Mouse (Mus musculus) A20 (cell line): ENCODE data around the gene Gm20388.

Source experiments
- DNase-seq: peaks from one replicate; pipeline ENCODE4 v3.0.0-alpha.2; 2011; ENCODE audit warnings: low read depth, low spot score

Gm20388 gene

DNA sequence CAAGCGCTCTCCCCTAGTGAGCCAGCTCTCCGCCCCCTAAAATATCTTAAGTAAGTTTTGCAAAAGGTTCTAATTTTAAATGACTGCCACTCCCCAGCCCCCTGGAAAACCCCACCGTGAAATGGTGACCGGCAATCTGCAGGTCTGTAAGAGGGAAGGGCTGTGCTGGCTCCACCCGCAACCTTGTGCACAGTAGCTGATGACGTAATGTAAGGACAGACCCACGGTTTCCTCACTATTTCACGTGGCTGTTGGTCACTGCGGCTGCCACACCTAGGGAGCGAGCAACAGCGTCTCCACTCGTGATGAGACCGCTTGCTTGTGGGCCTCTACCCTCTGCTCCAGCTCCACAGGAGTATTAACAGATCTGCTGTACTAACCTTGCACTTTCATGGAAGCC lies 1895.5 kb downstream of the Gm20388 start:
- DNase-seq: no peak

DNA sequence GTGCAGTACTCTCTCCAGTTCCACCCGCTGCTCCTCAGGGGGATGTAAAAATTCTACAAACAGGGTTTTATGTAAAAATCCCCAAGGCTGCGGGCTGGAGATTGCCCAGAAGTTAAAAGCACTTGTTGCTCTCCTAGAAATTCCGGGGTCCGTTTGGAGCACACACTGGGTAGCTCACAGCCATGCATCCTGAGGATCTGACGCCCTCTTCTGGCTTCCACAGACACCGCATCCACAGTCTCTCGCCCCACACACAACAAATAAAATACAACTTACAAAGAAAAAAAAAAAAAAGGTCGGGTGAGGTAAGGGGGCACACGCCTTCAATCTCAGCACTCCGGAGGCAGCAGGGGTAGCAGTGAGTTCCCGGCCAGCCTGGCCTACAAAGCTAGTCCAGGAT lies 1897.4 kb downstream of the Gm20388 start:
- DNase-seq: no peak

DNA sequence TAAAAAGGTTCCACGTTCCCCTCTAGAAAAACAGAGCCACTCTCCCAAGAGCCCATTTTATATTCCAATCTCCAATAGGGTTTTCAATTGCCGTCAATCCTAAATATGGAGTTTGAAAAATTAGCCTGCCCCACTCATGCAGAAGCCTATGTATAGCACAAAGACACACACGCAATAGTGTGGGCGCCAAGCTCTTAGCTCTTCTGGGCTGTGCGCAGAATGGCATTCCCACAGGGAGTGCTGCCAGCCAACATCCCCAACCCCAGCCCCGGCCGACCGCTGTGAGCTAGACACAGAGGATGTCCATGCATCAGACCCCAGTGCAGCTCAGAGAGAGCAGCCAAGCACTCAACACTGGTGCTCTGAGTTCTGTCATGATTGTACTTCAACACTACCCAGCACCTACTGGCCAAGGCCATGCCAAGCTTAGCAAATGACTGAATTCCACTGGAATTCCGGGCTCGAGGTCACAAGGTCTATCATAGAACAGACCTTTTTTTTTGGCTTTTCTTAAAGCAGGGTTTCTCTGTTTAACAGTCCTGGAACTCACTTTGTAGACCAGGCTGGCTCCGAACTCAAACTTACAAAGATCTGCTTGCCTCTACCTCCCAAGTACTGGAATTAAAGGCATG lies 1899.0 kb downstream of the Gm20388 start:
- no peak for DNase-seq

DNA sequence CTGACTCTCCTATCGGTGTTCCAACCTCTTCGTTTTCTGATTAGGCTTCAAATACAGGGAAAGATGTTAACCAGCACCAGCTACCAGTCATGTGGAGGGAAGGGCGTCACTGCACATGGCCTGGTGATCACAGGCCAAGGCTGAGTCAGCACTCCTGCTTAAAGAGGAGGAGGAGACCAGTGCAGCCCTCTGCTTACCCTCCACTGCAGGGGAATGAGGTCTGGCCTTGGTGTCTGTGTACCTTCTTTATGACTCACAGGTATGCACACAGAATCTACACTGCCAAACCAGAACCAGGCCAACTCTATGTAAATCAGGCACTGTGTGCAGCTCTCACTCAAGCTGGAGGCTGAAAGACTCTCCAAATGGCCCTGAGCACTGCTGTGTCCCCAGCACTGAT lies 1900.9 kb downstream of the Gm20388 start:
- no peak for DNase-seq

DNA sequence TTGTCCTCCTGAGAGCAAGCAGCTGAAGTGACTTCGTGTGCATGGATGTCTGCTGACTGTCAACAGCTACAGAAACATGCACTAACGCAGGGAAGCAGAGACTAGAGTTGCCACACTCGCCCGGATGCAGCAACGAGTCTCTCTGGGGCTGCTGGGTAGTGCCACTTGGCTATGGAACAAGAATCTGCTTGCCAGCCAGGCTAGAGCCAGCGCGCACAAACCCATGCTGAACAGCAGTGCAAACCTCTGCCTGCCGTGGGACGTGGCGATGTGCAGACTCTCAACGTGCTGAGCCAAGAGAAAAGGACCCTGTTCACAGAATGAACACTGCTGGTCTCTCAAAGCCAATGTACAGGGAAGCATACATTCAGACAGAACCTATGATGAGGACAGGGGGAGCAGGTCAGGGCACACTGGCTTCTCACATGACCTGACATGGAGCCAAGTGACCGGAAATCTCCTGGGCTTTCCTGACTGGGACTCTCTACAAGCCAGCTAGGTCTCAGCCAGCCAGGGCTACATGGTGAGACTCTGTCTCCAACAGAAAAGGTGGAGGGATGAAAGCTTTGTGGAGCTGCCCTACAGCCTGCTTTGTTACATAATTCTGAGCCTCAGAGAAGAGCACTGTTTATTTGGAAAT lies 1901.4 kb downstream of the Gm20388 start:
- no peak for DNase-seq

DNA sequence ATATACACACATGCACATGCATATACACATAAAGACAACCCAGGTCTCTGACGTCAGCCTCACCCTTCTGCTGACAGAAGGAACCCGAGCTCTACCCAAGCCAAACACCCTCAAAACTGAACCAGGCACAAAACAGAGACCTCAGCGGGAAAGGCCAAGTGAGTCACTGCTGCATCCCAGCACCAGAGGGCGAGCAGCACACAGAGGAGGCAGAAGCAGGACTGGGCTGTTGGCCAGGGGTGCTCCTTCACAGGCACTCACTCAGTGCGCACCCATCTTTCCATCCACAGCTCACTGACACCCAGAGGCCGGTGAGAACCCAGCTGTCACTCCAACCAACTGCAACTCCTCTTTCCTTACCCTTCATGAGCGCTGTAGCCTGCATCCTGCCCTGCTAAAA lies 1907.6 kb downstream of the Gm20388 start:
- no peak for DNase-seq

DNA sequence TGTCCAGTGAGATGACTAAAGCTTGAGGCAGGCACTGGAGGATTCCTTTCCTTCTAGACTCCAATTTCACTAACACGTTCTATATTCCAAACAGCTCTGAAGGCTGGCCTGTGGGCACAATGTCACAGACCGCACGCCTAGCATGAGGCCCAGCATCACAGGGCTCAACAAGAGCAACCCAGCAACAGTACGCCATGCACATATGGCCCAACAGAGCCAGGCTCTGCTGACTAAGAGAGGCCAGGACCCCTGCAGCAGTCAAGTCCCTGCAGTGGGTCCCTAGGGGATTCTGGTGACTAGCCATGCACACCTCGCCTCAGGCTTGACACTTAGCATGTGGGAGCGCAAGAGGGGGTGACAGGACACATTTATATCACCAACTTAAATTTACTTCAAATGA lies 1910.2 kb downstream of the Gm20388 start:
- no peak for DNase-seq

DNA sequence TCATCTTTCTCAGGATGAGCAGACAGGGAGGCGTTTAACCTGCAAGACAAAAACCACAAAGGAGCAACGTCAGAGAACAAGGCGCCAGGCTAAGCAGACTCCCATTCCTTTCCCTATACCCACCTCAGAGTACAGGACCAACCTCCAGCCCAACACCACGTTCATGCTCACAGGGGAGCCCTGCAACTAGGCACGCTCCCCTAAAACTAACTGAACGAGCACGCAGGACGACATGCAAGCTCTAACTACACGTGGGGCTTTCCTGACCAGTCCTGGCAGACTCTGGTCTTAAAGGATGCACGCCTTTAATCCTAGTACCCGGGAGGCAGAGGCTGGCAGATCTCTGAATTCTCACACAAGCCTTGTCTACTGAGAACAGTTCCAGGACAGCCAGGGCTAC lies 1910.7 kb downstream of the Gm20388 start:
- no peak for DNase-seq

DNA sequence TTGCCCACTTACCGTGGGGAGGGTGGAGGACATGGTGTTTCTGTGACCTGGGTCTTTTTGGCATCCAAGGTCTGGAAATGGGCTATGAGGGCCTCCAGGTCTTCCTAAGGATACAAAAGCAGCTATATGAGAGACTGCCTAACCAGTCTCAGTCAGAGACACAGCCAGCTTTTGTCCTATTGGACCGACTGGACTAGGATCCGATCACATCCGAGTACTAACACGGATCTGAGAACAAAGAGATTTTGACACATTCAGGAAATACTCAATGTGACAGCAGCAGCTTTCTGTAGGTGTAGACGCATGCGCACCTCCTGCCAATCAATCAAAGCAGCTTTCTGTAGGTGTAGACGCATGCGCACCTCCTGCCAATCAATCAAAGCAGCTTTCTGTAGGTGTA lies 1911.1 kb downstream of the Gm20388 start:
- DNase-seq: no peak

DNA sequence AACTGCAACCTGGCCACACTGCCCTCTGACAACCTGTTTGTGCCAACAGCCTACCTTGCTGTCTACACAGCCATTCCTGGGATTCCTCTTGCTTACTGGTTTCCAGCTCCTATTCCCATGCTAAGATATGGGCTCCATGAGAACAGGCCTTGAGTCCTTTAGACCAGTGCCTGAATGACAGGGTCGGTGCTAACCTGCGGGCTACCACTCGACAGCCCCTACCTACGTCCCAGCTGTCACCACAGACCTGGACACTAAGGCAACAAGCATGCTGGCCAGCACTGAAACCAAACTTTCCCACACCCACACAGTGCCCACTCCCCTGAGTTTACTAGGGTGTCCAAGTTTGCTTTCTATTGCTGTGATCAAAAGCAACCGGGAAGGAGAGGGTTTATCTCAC lies 1917.1 kb downstream of the Gm20388 start:
- no peak for DNase-seq

DNA sequence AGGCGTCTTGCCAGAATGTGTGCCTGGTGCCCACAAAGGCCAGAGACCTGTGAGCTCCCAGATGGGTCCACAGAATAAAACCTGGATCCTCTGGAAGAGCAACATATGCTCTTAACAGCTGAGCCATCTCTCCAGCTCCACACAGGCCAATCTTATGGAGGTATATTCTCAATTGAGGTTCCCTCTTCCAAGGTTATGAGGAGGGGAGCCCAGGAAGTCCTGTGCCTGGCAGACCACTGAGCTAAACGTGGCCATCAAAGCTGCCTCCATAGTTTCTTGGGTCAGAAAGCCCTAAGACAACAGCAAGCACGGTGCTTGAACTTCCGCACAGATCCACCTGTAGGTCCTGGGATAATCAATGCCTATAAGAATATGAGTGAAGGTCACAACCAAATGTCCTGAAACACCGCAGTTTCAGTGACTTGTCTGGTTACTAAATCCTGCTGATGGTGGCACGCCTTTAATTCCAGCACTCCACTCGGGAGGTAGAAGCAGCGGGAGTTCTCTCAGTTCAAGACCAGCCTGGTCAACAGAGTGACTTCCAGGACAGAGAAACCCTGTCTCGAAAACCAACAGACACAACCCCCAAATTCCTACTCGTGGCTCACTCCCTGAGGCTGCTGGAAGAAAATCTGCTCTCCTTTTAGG lies 1917.9 kb downstream of the Gm20388 start:
- no peak for DNase-seq

DNA sequence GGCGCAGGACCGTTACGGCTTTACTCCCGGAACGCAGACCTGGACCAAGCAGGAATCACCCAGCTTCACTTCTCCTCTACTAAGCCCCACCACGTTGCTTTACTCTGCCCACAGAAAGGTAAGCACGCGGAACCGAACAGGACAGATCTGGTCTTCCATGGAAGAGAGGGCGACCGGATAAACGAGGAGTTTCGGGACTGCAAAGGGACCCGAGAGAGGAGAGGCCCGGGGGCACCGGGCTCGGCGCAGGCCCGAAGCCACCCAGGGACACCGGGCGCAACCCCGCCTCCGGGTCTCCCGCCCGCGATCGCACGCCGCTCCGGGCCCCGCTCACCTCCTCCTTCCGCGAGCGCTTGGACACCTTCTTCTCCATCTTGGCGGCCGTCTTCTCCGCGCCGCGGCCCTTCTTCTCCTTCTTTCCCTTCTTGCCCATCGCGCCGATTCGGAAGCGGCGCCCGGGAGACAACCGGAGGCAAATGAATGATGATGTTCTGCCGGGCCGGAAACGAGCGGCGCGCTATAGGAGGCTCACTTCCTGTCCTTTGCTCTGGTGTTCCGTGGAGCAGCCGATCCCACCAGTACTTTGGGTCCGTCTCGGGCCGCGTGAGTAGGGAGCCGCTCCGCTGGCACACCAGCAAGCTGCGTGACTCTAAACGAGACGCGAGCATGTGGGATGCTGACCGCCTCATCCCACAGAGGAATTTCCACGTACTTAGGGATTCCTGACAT lies 1918.6 kb downstream of the Gm20388 start, which contains the start of gene Klhdc4:
Gene Klhdc4, minus strand, starts transcription at position 522 of the 729 bp plus-strand sequence.
- peak; percentile 96 for DNase-seq

DNA sequence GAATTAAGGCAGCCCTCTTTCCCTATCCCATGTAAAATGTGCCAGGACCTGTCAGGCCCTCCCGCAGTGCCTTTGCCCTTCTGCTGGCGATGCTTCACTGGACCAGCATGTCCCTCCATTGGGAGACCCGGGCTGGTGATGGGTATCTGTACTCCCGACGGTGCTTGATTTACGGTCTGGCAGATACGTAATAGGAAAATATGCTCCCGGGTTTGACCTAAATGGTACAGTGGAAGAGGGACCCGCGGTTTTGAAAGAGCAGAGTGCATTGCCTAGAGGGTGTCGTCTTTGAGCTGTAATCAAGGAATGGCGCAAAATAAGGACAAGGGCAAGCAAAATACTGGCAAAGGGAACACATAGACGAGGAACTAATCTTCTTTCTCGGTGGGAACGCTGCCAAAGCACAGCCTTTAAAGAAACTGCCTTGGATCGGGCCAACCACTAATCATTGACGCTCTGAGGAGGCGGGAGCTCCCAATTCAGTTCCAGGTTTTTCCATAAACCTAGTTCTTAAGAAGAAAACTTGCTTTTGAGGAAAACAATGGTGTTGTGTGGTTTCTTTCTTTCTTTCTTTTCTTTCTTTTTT lies 1919.2 kb downstream of the Gm20388 start:
- no peak for DNase-seq

DNA sequence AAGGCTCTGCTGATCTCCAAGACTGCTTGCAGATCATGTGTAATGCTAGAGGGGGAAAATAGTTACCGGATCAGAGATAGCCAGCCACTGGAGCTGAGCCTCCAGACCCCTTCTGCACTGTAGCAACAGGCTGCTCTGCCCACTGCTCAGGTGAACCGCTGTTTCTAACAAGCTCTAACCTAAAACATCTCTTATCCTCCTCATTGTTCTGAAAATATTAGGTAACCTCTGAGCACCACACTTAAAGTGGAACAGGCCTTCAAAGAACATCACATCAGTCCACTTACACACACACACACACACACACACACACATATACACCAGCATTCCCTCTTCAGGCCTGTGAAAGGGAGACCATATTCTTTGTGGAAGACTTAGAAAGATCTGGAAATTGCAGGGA lies 1921.4 kb downstream of the Gm20388 start:
- peak; percentile 66 for DNase-seq

DNA sequence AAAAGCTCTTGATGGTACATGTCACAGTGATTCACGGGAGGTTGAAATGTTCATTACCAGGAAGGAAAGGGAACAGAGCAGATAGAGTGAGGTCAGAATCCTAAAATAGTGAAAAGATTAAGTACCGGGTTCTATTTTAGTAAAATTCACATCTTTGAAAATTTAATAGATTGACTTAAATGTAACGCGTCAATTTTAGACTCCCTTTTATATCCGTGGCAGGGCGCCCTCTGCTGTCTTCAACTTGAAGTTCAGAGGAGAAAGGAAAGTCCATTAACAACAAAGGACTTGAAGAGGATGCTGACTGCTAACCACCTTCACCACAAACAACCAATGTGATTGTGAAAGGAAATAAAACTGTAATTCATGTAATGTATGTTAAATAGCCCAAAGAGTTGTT lies 1921.9 kb downstream of the Gm20388 start:
- DNase-seq: peak; percentile 95

DNA sequence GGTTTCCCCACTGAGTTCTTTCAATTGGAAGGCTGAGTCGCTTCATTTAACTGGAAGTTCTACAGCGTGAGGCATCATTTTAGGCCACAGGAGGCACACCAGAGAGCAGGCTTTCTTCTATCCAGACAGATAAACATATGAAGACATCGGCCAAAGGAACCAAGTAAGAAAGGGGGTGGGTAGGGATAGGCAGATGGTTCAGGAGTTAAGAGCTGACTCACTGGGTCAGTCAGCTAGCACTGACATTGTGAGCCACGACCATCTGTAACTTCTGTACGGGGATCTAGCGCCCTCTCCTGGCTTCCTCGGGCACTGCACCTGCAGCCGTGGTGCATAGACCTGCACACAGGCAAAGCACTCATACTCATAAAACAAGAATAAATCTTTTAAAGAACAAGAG lies 1930.6 kb downstream of the Gm20388 start:
- DNase-seq: peak; percentile 91

DNA sequence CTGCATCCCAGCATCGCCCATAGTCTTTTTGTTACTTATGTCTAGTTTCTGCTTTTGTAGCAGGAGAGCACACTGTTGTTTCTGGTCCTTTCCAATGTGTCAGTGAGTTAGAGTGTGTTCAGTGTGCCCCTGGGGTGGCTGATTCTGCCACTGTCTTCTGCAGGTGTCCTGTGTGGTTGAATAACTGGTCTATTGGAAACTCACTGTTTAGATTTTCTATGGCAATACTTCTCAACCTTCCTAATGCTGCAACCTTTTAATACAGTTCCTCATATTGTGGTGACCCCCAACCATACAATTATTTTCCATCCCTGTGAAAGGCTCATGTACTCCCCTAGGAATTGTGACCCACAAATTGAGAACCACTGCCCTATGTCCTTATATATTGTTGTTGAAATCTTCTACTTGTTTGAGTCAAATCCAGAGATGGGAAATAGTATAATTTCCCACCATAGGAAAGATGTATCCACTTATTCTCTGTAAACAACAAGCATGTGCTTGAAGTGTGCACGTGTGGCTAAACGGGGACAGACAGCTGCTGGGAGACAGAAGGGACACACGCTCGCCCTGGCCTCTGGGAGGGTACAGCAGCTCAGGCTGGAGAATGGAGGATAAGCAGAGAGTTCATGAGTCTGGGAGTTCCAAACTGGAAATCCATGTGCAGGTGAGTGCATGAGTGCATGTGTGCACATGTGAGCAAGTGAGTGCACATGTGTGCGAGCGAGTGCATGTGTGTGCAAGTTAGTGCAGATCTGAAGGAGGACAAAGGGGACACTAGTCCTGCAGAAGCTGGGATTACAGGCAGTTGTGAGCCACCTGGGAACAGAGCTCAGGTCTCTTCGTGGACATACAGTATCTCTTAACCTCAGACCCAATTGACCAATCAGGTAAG lies 1931.7 kb downstream of the Gm20388 start:
- DNase-seq: peak; percentile 55

DNA sequence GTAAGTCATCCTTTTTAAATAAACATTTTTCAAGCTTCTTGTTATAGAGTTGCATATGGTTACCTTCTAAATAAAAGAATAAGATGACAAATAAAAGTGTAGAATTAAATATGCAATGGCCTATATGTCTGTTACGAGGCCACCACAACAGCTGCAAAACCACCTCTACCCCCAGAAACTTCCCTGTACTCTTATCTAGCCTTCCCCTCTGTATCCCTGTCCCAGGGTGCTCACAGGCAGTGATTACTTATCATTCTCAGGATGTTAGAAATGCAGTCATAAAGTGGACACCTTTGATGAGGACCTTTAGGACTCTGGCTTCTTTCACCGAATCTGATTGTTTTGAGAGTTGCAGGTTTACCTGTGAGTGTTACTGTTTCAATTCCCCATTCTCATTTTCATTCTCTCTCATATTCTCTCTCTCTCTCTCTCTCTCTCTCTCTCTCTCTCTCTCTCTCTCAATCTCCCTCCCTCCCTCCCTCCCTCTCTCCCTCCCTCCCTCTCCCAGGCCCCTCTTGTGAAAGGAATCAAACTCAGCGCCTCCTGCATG lies 1932.6 kb downstream of the Gm20388 start:
- DNase-seq: peak; percentile 52

DNA sequence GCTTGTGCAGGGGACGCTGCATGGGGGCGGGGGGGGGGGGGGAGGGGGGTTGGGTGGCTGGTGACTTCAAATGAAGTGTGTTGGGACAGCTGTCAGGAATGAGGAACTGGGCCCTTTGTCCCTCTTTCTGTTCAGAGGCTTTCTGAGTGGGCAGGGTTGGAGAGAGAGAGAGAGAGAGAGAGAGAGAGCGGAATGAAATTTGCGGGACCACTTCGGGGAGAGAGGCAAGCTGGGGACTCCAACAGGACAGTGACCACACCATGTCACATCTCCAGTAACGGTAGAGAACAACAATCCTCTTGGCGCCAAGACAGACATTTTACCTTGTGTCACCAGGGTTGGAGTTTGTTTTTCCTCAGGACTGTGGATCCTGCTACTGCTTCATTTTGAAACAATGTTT lies 1934.1 kb downstream of the Gm20388 start:
- DNase-seq: peak; percentile 39

DNA sequence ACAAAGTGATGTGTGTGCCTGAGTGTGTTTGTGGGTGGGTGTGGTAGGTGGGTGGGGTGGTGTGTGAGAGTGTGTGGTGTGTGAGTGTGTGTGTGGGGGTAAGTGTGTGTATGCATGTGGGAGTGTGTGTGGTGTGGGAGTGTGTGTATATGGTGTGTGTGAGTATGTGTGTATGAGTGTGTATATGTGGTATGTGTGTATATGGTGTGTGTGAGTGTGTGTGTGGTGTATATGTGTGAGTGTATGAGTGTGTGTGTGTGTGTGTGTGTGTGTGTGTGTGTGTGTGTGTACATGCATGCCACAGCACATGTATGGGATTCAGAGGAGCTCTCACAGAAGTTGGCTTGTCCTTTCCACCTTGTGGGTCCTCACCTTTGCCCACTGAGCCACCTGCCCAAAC lies 1936.2 kb downstream of the Gm20388 start:
- DNase-seq: no peak
